Comparison of ENCODE assay signal across 8 mouse cellular contexts in genomic region chr3:146451375-146451774, GRCm38 (mm10). TPM values are rescaled to one million over a fixed set of nuclear protein-coding genes. Genes with fewer than 3 reads are reported as not detected.
DNase-seq lines count a peak whose midpoint lies in the region; ATAC-seq and TF ChIP-seq lines count a peak whose summit lies in the region.
"Had no signal": no experiment of that assay in that cellular context is flagged by ENCODE, and none has a peak within 500 bp of the region (broad histone marks: within the 10 kb centered on the region; RNA-seq: fewer than 3 reads in every experiment).

No protein-coding gene starts in this region.

- H3K27me3 ChIP-seq in kidney, embryonic 16.5 days (ENCODE audit: insufficient read depth, low read length) = no peaks in the 10 kb centered on the region
- H3K27me3 ChIP-seq in E14TG2a.4 (ENCODE audit: insufficient read depth, low read length) (no peaks in the 10 kb centered on the region), MEL (ENCODE audit: control insufficient read depth in 1 of 2, insufficient read depth in 2 of 2, low read length in 2 of 2) (no peaks in the 10 kb centered on the region)
- no peaks in the 10 kb centered on the region for H3K27me3 ChIP-seq in liver, postnatal 0 days (ENCODE audit: insufficient read depth, low read length)

- H3K4me1 ChIP-seq in kidney, embryonic 16.5 days (ENCODE audit: insufficient read depth, low read length) = peaks cover 10% of the 10 kb centered on the region; the same call in 1 of the 2 replicates
- peaks cover 21% of the 10 kb centered on the region for H3K4me1 ChIP-seq in E14TG2a.4 (replicated peaks; ENCODE audit: low read depth, low read length)
- H3K4me1 ChIP-seq in MEL (ENCODE audit: control insufficient read depth in 1 of 2, insufficient read depth in 2 of 2, low read length in 2 of 2) = peaks cover 0 to 11% of the 10 kb centered on the region in 2 experiments; a peak in 3 of 4 replicates
- H3K4me1 ChIP-seq in liver, postnatal 0 days (ENCODE audit: insufficient read depth) = peaks cover 9% of the 10 kb centered on the region

- H3K4me3 ChIP-seq in kidney, embryonic 16.5 days (ENCODE audit: low read length) = no peak overlapping the region
- H3K4me3 ChIP-seq in E14TG2a.4 (replicated peaks; ENCODE audit: low read length) = peak overlapping the region; percentile 84
- no peak overlapping the region for H3K4me3 ChIP-seq in MEL (ENCODE audit: control insufficient read depth in 1 of 2, insufficient read depth in 1 of 2, low read depth in 2 of 2, low read length in 2 of 2)
- H3K4me3 ChIP-seq in liver, postnatal 0 days (ENCODE audit: low read depth, low read length) = peak overlapping the region; percentile 59; the same call in 1 of the 2 replicates
- no peak overlapping the region for H3K4me3 ChIP-seq in left cerebral cortex, adult 2 months

- no peak for DNase-seq in kidney, postnatal 36 days
- peak; percentile 17 for DNase-seq in MEL (ENCODE audit: low read depth, low spot score)
- no peak for DNase-seq in liver, postnatal 0 days
- DNase-seq in right cerebral cortex, postnatal 36 days (ENCODE audit: low spot score in 2 of 2) = no peak
- no peak for DNase-seq in left cerebral cortex, adult 2 months (ENCODE audit: extremely low spot score in 1 of 2, low spot score in 2 of 2)
- DNase-seq: gastrocnemius, postnatal 10 days had no signal

- H3K9ac ChIP-seq in kidney, embryonic 16.5 days (replicated peaks; ENCODE audit: low read length) = no peak overlapping the region
- H3K9ac ChIP-seq in MEL (ENCODE audit: control insufficient read depth, low read depth, low read length, poor library complexity, severe bottlenecking) = no peak overlapping the region
- no peak overlapping the region for H3K9ac ChIP-seq in liver, postnatal 0 days (replicated peaks)

- no peaks in the 10 kb centered on the region for H3K36me3 ChIP-seq in kidney, embryonic 16.5 days (ENCODE audit: insufficient read depth, low read length)
- H3K36me3 ChIP-seq in E14TG2a.4 (ENCODE audit: insufficient read depth, low read length) (peaks cover 20% of the 10 kb centered on the region), MEL (ENCODE audit: control insufficient read depth in 1 of 2, insufficient read depth in 2 of 2, low read length in 2 of 2) (peaks cover 0 to 8% of the 10 kb centered on the region in 2 experiments; a peak in 2 of 4 replicates)
- H3K36me3 ChIP-seq in liver, postnatal 0 days (replicated peaks; ENCODE audit: insufficient read depth, low read length) = peaks cover 5% of the 10 kb centered on the region; the same call in 1 of the 2 replicates

- intact Hi-C loops in left cerebral cortex, adult 2 months (cut with DNase I) = loop anchor here (5.0 kb wide), 1 partner anchor 321 kb away; no protein-coding TSS in a partner anchor

- H3K79me2 ChIP-seq in MEL (ENCODE audit: control insufficient read depth, insufficient read depth, low read length, poor library complexity) = no peaks in the 10 kb centered on the region

- TF ChIP-seq RAD21 in MEL (IDR thresholded peaks at IDR 0.05; ENCODE audit: low read depth, low read length) = no peak

- peak overlapping the region; percentile 85 for H3K4me2 ChIP-seq in kidney, embryonic 16.5 days (replicated peaks; ENCODE audit: low read depth, low read length)
- peak overlapping the region; percentile 84 for H3K4me2 ChIP-seq in liver, postnatal 0 days (ENCODE audit: low read depth, low read length)

- no peak overlapping the region for H3K27ac ChIP-seq in kidney, embryonic 16.5 days (ENCODE audit: low read length)
- H3K27ac ChIP-seq in MEL (ENCODE audit: control insufficient read depth, low read depth, low read length) = no peak overlapping the region
- no peak overlapping the region for H3K27ac ChIP-seq in liver, postnatal 0 days (ENCODE audit: low read depth)
- H3K27ac ChIP-seq in left cerebral cortex, adult 2 months = no peak overlapping the region

- TF ChIP-seq EP300 in MEL (IDR thresholded peaks at IDR 0.05; ENCODE audit: low read depth in 1 of 2, low read length in 2 of 2) = no peak
- TF ChIP-seq EP300 in liver, postnatal 0 days (IDR thresholded peaks at IDR 0.05; ENCODE audit: low read depth) = no peak

- H3K9me3 ChIP-seq in kidney, embryonic 16.5 days (ENCODE audit: low read length) = no peaks in the 10 kb centered on the region
- H3K9me3 ChIP-seq in E14TG2a.4 (ENCODE audit: low read length) (no peaks in the 10 kb centered on the region), MEL (replicated peaks; ENCODE audit: insufficient read depth, low read length) (no peaks in the 10 kb centered on the region)
- no peaks in the 10 kb centered on the region for H3K9me3 ChIP-seq in liver, postnatal 0 days (ENCODE audit: low read length)

- ATAC-seq in kidney, embryonic 16.5 days (ENCODE audit: low FRiP score, low TSS enrichment) = no peak
- ATAC-seq in liver, postnatal 0 days = no peak

- no peak for TF ChIP-seq POLR2A in MEL (IDR thresholded peaks at IDR 0.05; ENCODE audit: control insufficient read depth in 1 of 2, insufficient read depth in 1 of 2, low read depth in 1 of 2, low read length in 2 of 2, poor library complexity in 1 of 2)

- TF ChIP-seq CTCF in E14TG2a.4 (conservative IDR thresholded peaks at IDR 0.05; ENCODE audit: low read length) (no peak), MEL (IDR thresholded peaks at IDR 0.05 in 2 of 3, conservative IDR thresholded peaks at IDR 0.05 in 1 of 3; ENCODE audit: control insufficient read depth in 1 of 3, insufficient read depth in 1 of 3, low read depth in 2 of 3, low read length in 3 of 3, poor library complexity in 1 of 3, severe bottlenecking in 1 of 3) (no peak)
- no peak for TF ChIP-seq CTCF in liver, postnatal 0 days (IDR thresholded peaks at IDR 0.05; ENCODE audit: low read depth)
- no peak for TF ChIP-seq CTCF in left cerebral cortex, adult 2 months (IDR thresholded peaks at IDR 0.05)

- 91% methylated on average over 5 of the region's 5 CpGs for WGBS in kidney, embryonic 16.5 days
- 88% methylated on average over 5 of the region's 5 CpGs for WGBS in liver, postnatal 0 days (ENCODE audit: insufficient replicate concordance)

TF ChIP-seq in MEL, 35 proteins besides CTCF, POLR2A, EP300 and RAD21:
- TF ChIP-seq MYB (IDR thresholded peaks at IDR 0.05; ENCODE audit: low read depth, low read length) = no peak
- TF ChIP-seq BHLHE40 (IDR thresholded peaks at IDR 0.05; ENCODE audit: borderline replicate concordance, low read depth, low read length) = no peak
- no peak for TF ChIP-seq USF1 (IDR thresholded peaks at IDR 0.05; ENCODE audit: low read depth, low read length)
- no peak for TF ChIP-seq TAL1 (IDR thresholded peaks at IDR 0.05; ENCODE audit: low read length)
- 0 out of 2 replicates have a peak, but pooled peaks have one; percentile 25 for TF ChIP-seq SIN3A (IDR thresholded peaks at IDR 0.05; ENCODE audit: low read length)
- TF ChIP-seq CHD2 (IDR thresholded peaks at IDR 0.05; ENCODE audit: low read length) = no peak

RNA-seq across cellular contexts. Expression of gene Ctbs, which starts 1.8 kb away (rescaled TPM):
- polyA plus RNA-seq in kidney, embryonic 16.5 days (2015; fragmentation: Nextera tagmentation; extraction: Ambion mirVana) = 14.0 and 17.4 TPM in 2 replicates
- 3.2 and 3.7 TPM in 2 replicates for total RNA-seq in MEL (2012; rRNA removed)
- polyA plus RNA-seq in MEL (2012; ENCODE audit: insufficient read depth in 1 of 2, insufficient read length in 2 of 2, low read depth in 1 of 2, low replicate concordance in 2 of 2, missing spikeins in 1 of 2) = 1 to 10 TPM in 1 of 2 experiments, not detected in 1; 5.1 TPM
- polyA plus RNA-seq in liver, postnatal 0 days (2015; fragmentation: Nextera tagmentation; extraction: Ambion mirVana) = 8.3 and 9.9 TPM in 2 replicates
- total RNA-seq in left cerebral cortex, adult 2 months (2021) = 1 to 10 TPM; 7.1 to 8.1 TPM

RNA-seq across cellular contexts. Expression of gene Ssx2ip, which starts 46.9 kb away (rescaled TPM):
- 22.4 and 22.9 TPM in 2 replicates for polyA plus RNA-seq in kidney, embryonic 16.5 days (2015; fragmentation: Nextera tagmentation; extraction: Ambion mirVana)
- total RNA-seq in MEL (2012; rRNA removed) = 52.1 and 54.8 TPM in 2 replicates
- polyA plus RNA-seq in MEL (2012; ENCODE audit: insufficient read depth in 1 of 2, insufficient read length in 2 of 2, low read depth in 1 of 2, low replicate concordance in 2 of 2, missing spikeins in 1 of 2) = 100 to 1,000 TPM in 1 of 2 experiments, 10 to 100 TPM in 1; 70.0 to 270 TPM
- 19.3 and 22.4 TPM in 2 replicates for polyA plus RNA-seq in liver, postnatal 0 days (2015; fragmentation: Nextera tagmentation; extraction: Ambion mirVana)
- total RNA-seq in left cerebral cortex, adult 2 months (2021) = 10 to 100 TPM; 91.0 to 91.6 TPM

RNA-seq across cellular contexts. Expression of gene Spata1, which starts 48.2 kb away (rescaled TPM):
- polyA plus RNA-seq in kidney, embryonic 16.5 days (2015; fragmentation: Nextera tagmentation; extraction: Ambion mirVana) = 5.1 and 6.4 TPM in 2 replicates
- 1.1 and 1.2 TPM in 2 replicates for total RNA-seq in MEL (2012; rRNA removed)
- 1 to 10 TPM in 1 of 2 experiments, not detected in 1; 1.9 TPM for polyA plus RNA-seq in MEL (2012; ENCODE audit: insufficient read depth in 1 of 2, insufficient read length in 2 of 2, low read depth in 1 of 2, low replicate concordance in 2 of 2, missing spikeins in 1 of 2)
- 0.62 and 1.5 TPM in 2 replicates for polyA plus RNA-seq in liver, postnatal 0 days (2015; fragmentation: Nextera tagmentation; extraction: Ambion mirVana)
- 1 to 10 TPM; 3.2 to 3.7 TPM for total RNA-seq in left cerebral cortex, adult 2 months (2021)

RNA-seq across cellular contexts. Expression of gene Gng5, which starts 48.2 kb away (rescaled TPM):
- 865 and 917 TPM in 2 replicates for polyA plus RNA-seq in kidney, embryonic 16.5 days (2015; fragmentation: Nextera tagmentation; extraction: Ambion mirVana)
- 186 and 193 TPM in 2 replicates for total RNA-seq in MEL (2012; rRNA removed)
- 1,000 to 10,000 TPM in 1 of 2 experiments, 100 to 1,000 TPM in 1; 266 to 2,226 TPM for polyA plus RNA-seq in MEL (2012; ENCODE audit: insufficient read depth in 1 of 2, insufficient read length in 2 of 2, low read depth in 1 of 2, low replicate concordance in 2 of 2, missing spikeins in 1 of 2)
- 764 and 778 TPM in 2 replicates for polyA plus RNA-seq in liver, postnatal 0 days (2015; fragmentation: Nextera tagmentation; extraction: Ambion mirVana)
- 10 to 100 TPM; 41.1 to 46.3 TPM for total RNA-seq in left cerebral cortex, adult 2 months (2021)

Comparison
In these comparisons a context has a peak if more than half of its experiments do, and no peak if none do; other contexts are left out.
1. H3K4me3 ChIP-seq: peak in E14TG2a.4 (single experiment) and liver, postnatal 0 days (single experiment); none in kidney, embryonic 16.5 days (single experiment), MEL (0 of 2) and left cerebral cortex, adult 2 months (single experiment).